In the genomic region with DNA sequence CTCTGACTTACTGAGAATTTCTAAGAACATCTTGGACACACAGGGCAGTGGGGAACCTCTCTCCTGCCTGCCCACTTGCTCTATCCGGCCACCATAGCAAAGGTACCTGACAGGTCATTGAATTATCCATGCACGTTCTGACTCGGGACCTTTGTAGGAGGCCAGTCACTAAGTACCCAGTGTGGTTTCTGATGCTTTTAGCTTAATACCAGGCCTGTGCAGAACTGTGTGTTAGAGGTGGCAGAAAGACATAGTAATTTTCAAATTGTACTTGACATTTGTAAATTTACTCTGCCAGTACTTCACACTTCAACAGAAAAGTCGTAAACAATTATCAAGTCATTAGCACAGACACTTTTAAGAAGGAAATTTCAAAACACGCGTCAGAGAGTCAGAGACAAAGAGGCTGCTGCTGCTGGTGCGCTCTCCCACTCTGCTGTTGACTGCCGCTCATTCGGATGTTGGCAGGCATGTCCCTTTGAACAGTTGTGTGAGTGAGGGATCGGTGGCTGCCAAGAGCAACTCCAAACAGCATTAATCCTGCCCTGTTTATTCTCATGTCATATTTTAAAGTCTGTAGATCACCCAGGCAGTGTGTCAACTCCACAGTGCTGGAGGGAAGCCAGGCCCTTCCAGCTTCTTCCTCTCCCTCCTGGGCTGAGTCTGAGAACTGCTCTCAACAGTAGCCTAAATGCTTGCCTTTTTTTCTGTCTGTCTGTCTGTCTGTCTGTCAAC, we compare ENCODE assay signal across 8 mouse cellular contexts.
DNase-seq lines count a peak whose midpoint lies in the region; ATAC-seq and TF ChIP-seq lines count a peak whose summit lies in the region.

No protein-coding gene starts in this region.

- peak; percentile 25 for DNase-seq in gastrocnemius, postnatal 10 days
- DNase-seq in gastrocnemius, postnatal 36 days: no peak
- DNase-seq in adipocyte (ENCODE audit: low spot score) (peak; percentile 92), liver (no peak)
- peak; percentile 62 to 65 for DNase-seq in kidney, postnatal 25 days
- peak; percentile 77 for DNase-seq in midbrain, postnatal 0 days (ENCODE audit: low spot score)

- H3K27me3 ChIP-seq in heart, embryonic 12.5 days (replicated peaks): no peaks in the 10 kb centered on the region
- H3K27me3 ChIP-seq in midbrain, postnatal 0 days (ENCODE audit: insufficient read depth, low read length): no peaks in the 10 kb centered on the region

- H3K36me3 ChIP-seq in heart, embryonic 12.5 days: peaks cover 20% of the 10 kb centered on the region
- H3K36me3 ChIP-seq in midbrain, postnatal 0 days (ENCODE audit: insufficient read depth, low read length): peaks cover 7% of the 10 kb centered on the region; the same call in 1 of the 2 replicates

- TF ChIP-seq CTCF in midbrain, postnatal 0 days (IDR thresholded peaks at IDR 0.05): no peak

- no peak overlapping the region for H3K9ac ChIP-seq in heart, embryonic 12.5 days
- no peak overlapping the region for H3K9ac ChIP-seq in midbrain, postnatal 0 days (replicated peaks; ENCODE audit: low read length, poor library complexity, severe bottlenecking)

- no peaks in the 10 kb centered on the region for H3K9me3 ChIP-seq in heart, embryonic 12.5 days (replicated peaks)
- no peaks in the 10 kb centered on the region for H3K9me3 ChIP-seq in midbrain, postnatal 0 days (ENCODE audit: low read length)

- no peak overlapping the region for H3K27ac ChIP-seq in heart, embryonic 12.5 days (ENCODE audit: poor library complexity, severe bottlenecking)
- no peak overlapping the region for H3K27ac ChIP-seq in midbrain, postnatal 0 days (ENCODE audit: low read depth, low read length)

- 56% methylated on average over 10 of the region's 10 CpGs for WGBS in heart, embryonic 12.5 days
- 43% methylated on average over 10 of the region's 10 CpGs for WGBS in midbrain, postnatal 0 days

- no peak overlapping the region for H3K4me2 ChIP-seq in heart, embryonic 12.5 days
- no peak overlapping the region for H3K4me2 ChIP-seq in midbrain, postnatal 0 days (ENCODE audit: low read depth, low read length, poor library complexity, severe bottlenecking)

- 0 out of 2 replicates have a peak, but pooled peaks cover 3% of the 10 kb centered on the region for H3K4me1 ChIP-seq in heart, embryonic 12.5 days (replicated peaks)
- no peaks in the 10 kb centered on the region for H3K4me1 ChIP-seq in midbrain, postnatal 0 days (ENCODE audit: insufficient read depth, low read length)

- no peak overlapping the region for H3K4me3 ChIP-seq in heart, embryonic 12.5 days
- no peak overlapping the region for H3K4me3 ChIP-seq in midbrain, postnatal 0 days (ENCODE audit: low read depth, low read length)

- ATAC-seq in heart, embryonic 12.5 days (ENCODE audit: insufficient number of reproducible peaks, low FRiP score): 0 out of 2 replicates have a peak, but pooled peaks have one; percentile 42
- ATAC-seq in midbrain, postnatal 0 days (ENCODE audit: low FRiP score): peak; percentile 63; the same call in 1 of the 2 replicates
- ATAC-seq in granulocyte monocyte progenitor cell, adult 5-6 weeks (replicated peaks; ENCODE audit: poor library complexity, severe bottlenecking): no peak

- intact Hi-C loops in gastrocnemius, postnatal 36 days (cut with DNase I): no loop called here

Comparison
In these comparisons a context has a peak if more than half of its experiments do, and no peak if none do; other contexts are left out.
1. DNase-seq: peak in gastrocnemius, postnatal 10 days (single experiment), adipocyte (single experiment), kidney, postnatal 25 days (2 of 2) and midbrain, postnatal 0 days (single experiment); none in gastrocnemius, postnatal 36 days (0 of 2) and liver (single experiment).